ENCODE assay signal across 8 mouse cellular contexts in the genomic region with DNA sequence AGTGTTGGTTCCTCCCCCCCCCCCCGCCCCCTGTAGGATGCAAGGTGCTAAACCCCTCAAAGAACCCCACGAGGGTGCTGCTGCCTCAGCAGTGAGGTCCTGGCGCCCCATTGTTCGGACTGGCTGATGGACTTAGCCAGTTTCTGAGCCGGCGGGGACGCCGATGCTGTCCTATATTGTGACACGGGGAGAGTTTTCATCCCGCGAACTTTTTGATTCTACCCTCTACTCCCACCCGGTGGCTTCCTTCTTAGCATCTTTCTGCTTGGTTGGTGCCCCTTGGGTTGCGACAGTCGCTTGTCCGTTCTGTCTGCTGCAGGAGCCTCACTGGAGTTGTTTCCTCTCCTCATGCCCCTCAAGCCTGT. TPM values are rescaled to one million over a fixed set of nuclear protein-coding genes. Genes with fewer than 3 reads are reported as not detected.
DNase-seq lines count a peak whose midpoint lies in the region; ATAC-seq and TF ChIP-seq lines count a peak whose summit lies in the region.

No protein-coding gene starts in this region.

- 0% methylated on average over 15 of the region's 15 CpGs for WGBS in forebrain, embryonic 12.5 days
- WGBS in liver, embryonic 13.5 days (ENCODE audit: insufficient replicate concordance), result 2% methylated on average over 15 of the region's 15 CpGs

- H3ac ChIP-seq in myocyte (ENCODE audit: control insufficient read depth, insufficient read length), result no peak overlapping the region

- H3K4me3 ChIP-seq in erythroblast, embryonic 14.5 days (replicated peaks), result peak overlapping the region; percentile 58
- H3K4me3 ChIP-seq in forebrain, embryonic 12.5 days (replicated peaks), result peak overlapping the region; percentile 70
- H3K4me3 ChIP-seq in liver, embryonic 13.5 days (replicated peaks), result peak overlapping the region; percentile 68
- no peak overlapping the region for H3K4me3 ChIP-seq in myocyte

- no peak for ATAC-seq in erythroblast, adult 5-6 weeks (replicated peaks; ENCODE audit: low FRiP score, poor library complexity, severe bottlenecking)
- ATAC-seq in forebrain, embryonic 12.5 days (ENCODE audit: low FRiP score), result peak; percentile 75
- no peak for ATAC-seq in liver, embryonic 13.5 days (ENCODE audit: low read depth)
- ATAC-seq in activated CD4-positive, CD25-positive, alpha-beta regulatory T cell, adult 4 months, result no peak

- peak overlapping the region; percentile 85 for H3K9ac ChIP-seq in forebrain, embryonic 12.5 days
- H3K9ac ChIP-seq in liver, embryonic 13.5 days, result peak overlapping the region; percentile 47; the same call in 1 of the 2 replicates

- peak overlapping the region; percentile 99 for H3K27ac ChIP-seq in forebrain, embryonic 12.5 days
- H3K27ac ChIP-seq in liver, embryonic 13.5 days, result no peak overlapping the region

- DNase-seq in adrenal gland, postnatal 10 days, result peak; percentile 40
- DNase-seq in kidney, adult 9 months, result peak; percentile 39
- DNase-seq in liver, embryonic 13.5 days, result no peak

- H3K36me3 ChIP-seq in erythroblast, embryonic 14.5 days (ENCODE audit: control insufficient read depth), result no peaks in the 10 kb centered on the region
- no peaks in the 10 kb centered on the region for H3K36me3 ChIP-seq in forebrain, embryonic 12.5 days (replicated peaks)
- no peaks in the 10 kb centered on the region for H3K36me3 ChIP-seq in liver, embryonic 13.5 days
- no peaks in the 10 kb centered on the region for H3K36me3 ChIP-seq in myocyte (ENCODE audit: control insufficient read depth, insufficient read depth)

- H3K27me3 ChIP-seq in erythroblast, embryonic 14.5 days (ENCODE audit: control insufficient read depth), result peaks cover 77% of the 10 kb centered on the region
- peaks cover 5% of the 10 kb centered on the region; the same call in 1 of the 2 replicates for H3K27me3 ChIP-seq in forebrain, embryonic 12.5 days
- peaks cover 60% of the 10 kb centered on the region for H3K27me3 ChIP-seq in liver, embryonic 13.5 days
- H3K27me3 ChIP-seq in myocyte (ENCODE audit: control insufficient read depth, insufficient read depth, insufficient read length), result peaks cover 36% of the 10 kb centered on the region

- H3K4me1 ChIP-seq in erythroblast, embryonic 14.5 days (ENCODE audit: control insufficient read depth), result peaks cover 9% of the 10 kb centered on the region
- H3K4me1 ChIP-seq in forebrain, embryonic 12.5 days, result peaks cover 7% of the 10 kb centered on the region; the same call in 1 of the 2 replicates
- peaks cover 15% of the 10 kb centered on the region for H3K4me1 ChIP-seq in liver, embryonic 13.5 days (replicated peaks)

- no peaks in the 10 kb centered on the region; the same call in 1 of the 2 replicates for H3K9me3 ChIP-seq in erythroblast, embryonic 14.5 days (ENCODE audit: control insufficient read depth, low read length)
- H3K9me3 ChIP-seq in forebrain, embryonic 12.5 days, result no peaks in the 10 kb centered on the region
- H3K9me3 ChIP-seq in liver, embryonic 13.5 days (replicated peaks), result no peaks in the 10 kb centered on the region

- peak overlapping the region; percentile 71 for H3K4me2 ChIP-seq in forebrain, embryonic 12.5 days
- H3K4me2 ChIP-seq in liver, embryonic 13.5 days, result peak overlapping the region; percentile 89
- H3K4me2 ChIP-seq in myocyte (ENCODE audit: low read depth), result peak overlapping the region; percentile 62

- no peak for TF ChIP-seq POLR2A in myocyte (IDR thresholded peaks at IDR 0.05; ENCODE audit: insufficient read length, low read depth)

- H3K79me2 ChIP-seq in myocyte (ENCODE audit: control insufficient read depth, insufficient read depth), result no peaks in the 10 kb centered on the region

TF ChIP-seq in myocyte, 11 proteins besides CTCF, POLR2A, EP300 and RAD21:
- no peak for TF ChIP-seq E2F4 (IDR thresholded peaks at IDR 0.05; ENCODE audit: insufficient read depth)

RNA-seq across cellular contexts. Expression of gene Zswim5, which starts 0.6 kb away (rescaled TPM):
- polyA plus RNA-seq in erythroblast, embryonic 14.5 days (2012), result 0.01 TPM in 1 of 2 replicates, not detected in the other
- total RNA-seq in erythroblast, adult 5-6 weeks (2015; ENCODE audit: low replicate concordance), result not detected in 2 replicates
- 0.42 TPM in 1 of 2 replicates, not detected in the other for total RNA-seq in erythroblast, adult 5-6 weeks (2017; ENCODE audit: low replicate concordance)
- total RNA-seq in adrenal gland, postnatal 10 days (2021), result 1 to 10 TPM; 3.0 to 3.2 TPM
- polyA plus RNA-seq in forebrain, embryonic 12.5 days (2016; fragmentation: Nextera tagmentation; extraction: Ambion mirVana), result 12.0 and 13.3 TPM in 2 replicates
- 0.05 and 0.06 TPM in 2 replicates for polyA plus RNA-seq in liver, embryonic 13.5 days (2015; fragmentation: Nextera tagmentation; extraction: Ambion mirVana)
- polyA plus RNA-seq in myocyte (2012; fragmentation: generic; extraction: Trizol), result not detected
- not detected for polyA plus RNA-seq in activated CD4-positive, CD25-positive, alpha-beta regulatory T cell, adult 4 months (2017; shearing (Covaris generic))

RNA-seq across cellular contexts. Expression of gene Hpdl, which starts 55.1 kb away (rescaled TPM):
- polyA plus RNA-seq in erythroblast, embryonic 14.5 days (2012), result not detected in 2 replicates
- total RNA-seq in erythroblast, adult 5-6 weeks (2015; ENCODE audit: low replicate concordance), result not detected in 2 replicates
- total RNA-seq in erythroblast, adult 5-6 weeks (2017; ENCODE audit: low replicate concordance), result not detected in 2 replicates
- 1 to 10 TPM; 5.2 to 9.2 TPM for total RNA-seq in adrenal gland, postnatal 10 days (2021)
- 0.96 and 1.6 TPM in 2 replicates for polyA plus RNA-seq in forebrain, embryonic 12.5 days (2016; fragmentation: Nextera tagmentation; extraction: Ambion mirVana)
- 0.53 and 0.58 TPM in 2 replicates for polyA plus RNA-seq in liver, embryonic 13.5 days (2015; fragmentation: Nextera tagmentation; extraction: Ambion mirVana)
- 1.5 TPM for polyA plus RNA-seq in myocyte (2012; fragmentation: generic; extraction: Trizol)
- under 1 TPM; 0.70 to 0.85 TPM for polyA plus RNA-seq in activated CD4-positive, CD25-positive, alpha-beta regulatory T cell, adult 4 months (2017; shearing (Covaris generic))

Comparison
In these comparisons a context has a peak if more than half of its experiments do, and no peak if none do; other contexts are left out.
1. RNA of gene Zswim5, which starts 0.6 kb away (polyA plus RNA-seq): 12.0 to 13.3 TPM in forebrain, embryonic 12.5 days; 0.05 to 0.06 TPM in liver, embryonic 13.5 days, not detected in activated CD4-positive, CD25-positive, alpha-beta regulatory T cell, adult 4 months, 0.01 TPM in erythroblast, embryonic 14.5 days and not detected in myocyte (single experiment); every median in the first group is over 10 times any median in the second.
2. Peak in every context shown above with its lines, with median percentiles within 50 percentile points of each other: H3K4me2 ChIP-seq.